In genomic region chr9:32644981-32645380, GRCm38 (mm10) we compare ENCODE assay signal across 26 mouse cellular contexts. TPM values are rescaled to one million over a fixed set of nuclear protein-coding genes. Genes with fewer than 3 reads are reported as not detected.
DNase-seq lines count a peak whose midpoint lies in the region; ATAC-seq and TF ChIP-seq lines count a peak whose summit lies in the region.
"Had no signal": no experiment of that assay in that cellular context is flagged by ENCODE, and none has a peak within 500 bp of the region (broad histone marks: within the 10 kb centered on the region; RNA-seq: fewer than 3 reads in every experiment).

No protein-coding gene starts in this region.

- H3K4me3 ChIP-seq in heart, adult 2 months: no peak overlapping the region
- no peak overlapping the region for H3K4me3 ChIP-seq in kidney, embryonic 16.5 days (ENCODE audit: low read length)
- H3K4me3 ChIP-seq in stomach, embryonic 16.5 days (replicated peaks; ENCODE audit: low read length): no peak overlapping the region
- H3K4me3 ChIP-seq: embryonic facial prominence, embryonic 15.5 days; forebrain, embryonic 12.5 days; hindbrain, embryonic 10.5 days; intestine, embryonic 15.5 days; layer of hippocampus, adult 2 months; limb, embryonic 13.5 days; midbrain, embryonic 13.5 days had no signal

- no peak for DNase-seq in heart, adult 2 months
- DNase-seq in heart, postnatal 10 days: no peak
- no peak for DNase-seq in kidney, adult 9 months
- peak; percentile 67 for DNase-seq in ES-CJ7 (ENCODE audit: low read depth, low spot score)
- no peak for DNase-seq in neural tube, embryonic 10.5 days (ENCODE audit: extremely low spot score, low spot score)
- DNase-seq: adrenal gland, adult 8-10 months; cerebellum, adult 8-10 months; cerebellum, postnatal 25 days; gastrocnemius, postnatal 36 days; kidney, adult 8-10 months; kidney, postnatal 36 days; lung, postnatal 4 days; thymus, adult 18-20 months; thymus, postnatal 25 days had no signal

- TF ChIP-seq EP300 in heart, adult 2 months (IDR thresholded peaks at IDR 0.05; ENCODE audit: insufficient read depth, low read depth, low read length): no peak

- H3K9me3 ChIP-seq in kidney, embryonic 16.5 days (ENCODE audit: low read length): no peaks in the 10 kb centered on the region
- no peaks in the 10 kb centered on the region for H3K9me3 ChIP-seq in stomach, embryonic 16.5 days (replicated peaks; ENCODE audit: control insufficient read depth, low read length)
- H3K9me3 ChIP-seq: embryonic facial prominence, embryonic 10.5 days; embryonic facial prominence, embryonic 15.5 days; forebrain, embryonic 12.5 days; hindbrain, embryonic 10.5 days; intestine, embryonic 15.5 days; limb, embryonic 13.5 days; midbrain, embryonic 13.5 days; stomach, embryonic 15.5 days had no signal

- ATAC-seq in kidney, embryonic 16.5 days (ENCODE audit: low FRiP score, low TSS enrichment): no peak
- no peak for ATAC-seq in stomach, embryonic 16.5 days (ENCODE audit: insufficient read depth, low FRiP score)
- ATAC-seq: hindbrain, embryonic 16.5 days; intestine, embryonic 15.5 days; midbrain, embryonic 13.5 days had no signal

- no peak for TF ChIP-seq POLR2A in heart, adult 2 months (IDR thresholded peaks at IDR 0.05; ENCODE audit: insufficient read depth, low read depth, low read length)

- TF ChIP-seq CTCF in heart, adult 2 months (IDR thresholded peaks at IDR 0.05): no peak

- H3K27ac ChIP-seq in heart, adult 2 months: peak overlapping the region; percentile 88
- H3K27ac ChIP-seq in kidney, embryonic 16.5 days (ENCODE audit: low read length): 0 out of 2 replicates have a peak overlapping the region, but pooled peaks have one; percentile 19
- H3K27ac ChIP-seq in stomach, embryonic 16.5 days (ENCODE audit: low read length): no peak overlapping the region
- H3K27ac ChIP-seq: embryonic facial prominence, embryonic 10.5 days; embryonic facial prominence, embryonic 15.5 days; forebrain, embryonic 12.5 days; hindbrain, embryonic 10.5 days; intestine, embryonic 15.5 days; limb, embryonic 13.5 days; midbrain, embryonic 13.5 days had no signal

- no peaks in the 10 kb centered on the region for H3K27me3 ChIP-seq in heart, adult 2 months (ENCODE audit: control insufficient read depth, insufficient read depth, low read length)
- H3K27me3 ChIP-seq in kidney, embryonic 16.5 days (ENCODE audit: insufficient read depth, low read length): no peaks in the 10 kb centered on the region
- no peaks in the 10 kb centered on the region for H3K27me3 ChIP-seq in stomach, embryonic 16.5 days (ENCODE audit: control insufficient read depth, insufficient read depth, low read length)
- H3K27me3 ChIP-seq: embryonic facial prominence, embryonic 15.5 days; intestine, embryonic 15.5 days; stomach, embryonic 15.5 days had no signal

- no peak overlapping the region for H3K9ac ChIP-seq in heart, adult 2 months (ENCODE audit: low read depth, low read length)
- H3K9ac ChIP-seq in kidney, embryonic 16.5 days (replicated peaks; ENCODE audit: low read length): no peak overlapping the region
- H3K9ac ChIP-seq in stomach, embryonic 16.5 days (ENCODE audit: low read length): no peak overlapping the region
- H3K9ac ChIP-seq: embryonic facial prominence, embryonic 15.5 days; forebrain, embryonic 12.5 days; intestine, embryonic 15.5 days; limb, embryonic 13.5 days; midbrain, embryonic 13.5 days; stomach, embryonic 15.5 days had no signal

- WGBS in heart, adult 2 months: 59% methylated on average over 3 of the region's 3 CpGs
- WGBS in kidney, embryonic 16.5 days: 78% methylated on average over 3 of the region's 3 CpGs
- 70% methylated on average over 3 of the region's 3 CpGs for WGBS in stomach, embryonic 16.5 days

- H3K4me2 ChIP-seq in kidney, embryonic 16.5 days (replicated peaks; ENCODE audit: low read depth, low read length): 0 out of 2 replicates have a peak overlapping the region, but pooled peaks have one; percentile 51
- peak overlapping the region; percentile 51 for H3K4me2 ChIP-seq in stomach, embryonic 16.5 days (ENCODE audit: low read depth, low read length)
- H3K4me2 ChIP-seq: forebrain, embryonic 12.5 days; midbrain, embryonic 13.5 days had no signal

- intact Hi-C loops in heart, adult 2 months (cut with DNase I): no loop called here
- intact Hi-C loops in heart, postnatal 10 days (cut with DNase I): no loop called here

- H3K4me1 ChIP-seq in heart, adult 2 months (ENCODE audit: control insufficient read depth, insufficient read depth, low read length): peaks cover 17% of the 10 kb centered on the region
- peaks cover 43% of the 10 kb centered on the region for H3K4me1 ChIP-seq in kidney, embryonic 16.5 days (ENCODE audit: insufficient read depth, low read length)
- H3K4me1 ChIP-seq in stomach, embryonic 16.5 days (ENCODE audit: control insufficient read depth, insufficient read depth, low read length): peaks cover 20% of the 10 kb centered on the region; the same call in 1 of the 2 replicates

- H3K36me3 ChIP-seq in heart, adult 2 months (ENCODE audit: control insufficient read depth, insufficient read depth, low read length): peaks cover 25% of the 10 kb centered on the region
- no peaks in the 10 kb centered on the region for H3K36me3 ChIP-seq in kidney, embryonic 16.5 days (ENCODE audit: insufficient read depth, low read length)
- no peaks in the 10 kb centered on the region for H3K36me3 ChIP-seq in stomach, embryonic 16.5 days (ENCODE audit: control insufficient read depth, insufficient read depth, low read length)
- H3K36me3 ChIP-seq: embryonic facial prominence, embryonic 10.5 days; embryonic facial prominence, embryonic 15.5 days; forebrain, embryonic 12.5 days; hindbrain, embryonic 10.5 days; intestine, embryonic 15.5 days; limb, embryonic 13.5 days; midbrain, embryonic 13.5 days; stomach, embryonic 15.5 days had no signal

- no peaks in the 10 kb centered on the region for H3K79me2 ChIP-seq in heart, adult 2 months (replicated peaks; ENCODE audit: control insufficient read depth, insufficient read depth, low read length)

RNA-seq across cellular contexts. Expression of gene Ets1, which starts 9.0 kb away (rescaled TPM):
- 10 to 100 TPM; 40.7 to 48.7 TPM for total RNA-seq in heart, adult 2 months (2021)
- 22.6 and 39.6 TPM in 2 replicates for polyA plus RNA-seq in heart, adult 2 months (2012; rRNA removed)
- total RNA-seq in heart, postnatal 10 days (2021): 100 to 1,000 TPM; 119 to 154 TPM
- 76.2 and 80.2 TPM in 2 replicates for polyA plus RNA-seq in kidney, embryonic 16.5 days (2015; fragmentation: Nextera tagmentation; extraction: Ambion mirVana)
- polyA plus RNA-seq in stomach, embryonic 16.5 days (2015; fragmentation: Nextera tagmentation; extraction: Ambion mirVana): 36.0 and 43.7 TPM in 2 replicates
